Mouse (Mus musculus): ENCODE results near the gene Prdm2.

DNA sequence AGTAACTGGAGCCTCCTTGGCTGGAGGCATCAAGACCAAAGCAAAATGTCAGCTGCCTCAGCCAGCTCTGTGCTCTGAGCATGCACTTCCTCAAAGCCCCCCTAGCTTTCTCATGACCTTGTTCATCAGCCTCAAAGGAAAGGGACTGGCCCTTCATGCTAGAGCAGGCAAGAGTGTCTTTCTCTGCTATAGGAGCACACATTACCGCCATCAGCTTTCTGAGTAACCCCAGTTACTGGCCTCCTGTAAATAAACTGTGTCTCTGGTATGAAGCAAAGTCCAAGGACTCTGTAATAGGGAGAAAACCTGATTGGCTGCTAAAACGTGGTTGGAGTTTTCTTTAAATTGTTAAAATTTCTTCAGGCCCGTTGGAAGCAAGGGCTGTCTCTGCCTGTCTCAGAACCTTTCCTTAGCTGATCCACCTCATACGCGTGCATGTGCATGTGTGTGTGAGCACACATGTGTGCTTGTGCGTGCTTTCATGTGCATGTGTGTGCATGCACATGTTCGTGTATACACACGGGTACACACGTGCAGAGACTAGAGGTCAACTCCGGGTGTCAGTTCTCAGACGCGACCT lies 153.9 kb downstream of the Prdm2 start:
- TF ChIP-seq CTCF (IDR thresholded peaks at IDR 0.05) (no peak), EP300 (IDR thresholded peaks at IDR 0.05) (no peak)

Measured in lung, postnatal 0 days (tissue).